Mouse (Mus musculus): ENCODE measurements around the gene Tigit. TPM values are rescaled to one million over a fixed set of nuclear protein-coding genes. Genes with fewer than 3 reads are reported as not detected.

Gene Tigit
- total RNA-seq (2017), result not detected in 2 replicates

- peak; percentile 29; the same call in 1 of the 2 replicates for ATAC-seq (ENCODE audit: extremely low read depth, insufficient number of reproducible peaks, low FRiP score, poor library complexity, severe bottlenecking)
Measured at GRCm38 (mm10) chr16:43663978-43664579, at the start of gene Tigit. TSS of gene Tigit (minus strand) at chr16:43664146.

- no peak for ATAC-seq (ENCODE audit: extremely low read depth, insufficient number of reproducible peaks, low FRiP score, poor library complexity, severe bottlenecking)
Measured at GRCm38 (mm10) chr16:43711361-43711760, 47.4 kb upstream of the Tigit start.

GRCm38 (mm10) chr16:43710651-43711050, 46.7 kb upstream of the Tigit start:
- ATAC-seq (ENCODE audit: extremely low read depth, insufficient number of reproducible peaks, low FRiP score, poor library complexity, severe bottlenecking), result no peak

- no peak for ATAC-seq (ENCODE audit: extremely low read depth, insufficient number of reproducible peaks, low FRiP score, poor library complexity, severe bottlenecking)
Measured at GRCm38 (mm10) chr16:43710134-43710475, 46.2 kb upstream of the Tigit start.

GRCm38 (mm10) chr16:43709432-43710133, 45.6 kb upstream of the Tigit start:
- peak; percentile 82 for ATAC-seq (ENCODE audit: extremely low read depth, insufficient number of reproducible peaks, low FRiP score, poor library complexity, severe bottlenecking)

GRCm38 (mm10) chr16:43709062-43709413, 45.1 kb upstream of the Tigit start:
- ATAC-seq (ENCODE audit: extremely low read depth, insufficient number of reproducible peaks, low FRiP score, poor library complexity, severe bottlenecking), result no peak

GRCm38 (mm10) chr16:43708335-43709061, 44.6 kb upstream of the Tigit start:
- ATAC-seq (ENCODE audit: extremely low read depth, insufficient number of reproducible peaks, low FRiP score, poor library complexity, severe bottlenecking), result no peak

- ATAC-seq (ENCODE audit: extremely low read depth, insufficient number of reproducible peaks, low FRiP score, poor library complexity, severe bottlenecking), result no peak
Measured at GRCm38 (mm10) chr16:43701765-43702504, 38.0 kb upstream of the Tigit start.

GRCm38 (mm10) chr16:43700575-43700974, 36.6 kb upstream of the Tigit start:
- no peak for ATAC-seq (ENCODE audit: extremely low read depth, insufficient number of reproducible peaks, low FRiP score, poor library complexity, severe bottlenecking)

- ATAC-seq (ENCODE audit: extremely low read depth, insufficient number of reproducible peaks, low FRiP score, poor library complexity, severe bottlenecking), result peak; percentile 95
Measured at GRCm38 (mm10) chr16:43698735-43699649, 35.0 kb upstream of the Tigit start.

GRCm38 (mm10) chr16:43697772-43698171, 33.8 kb upstream of the Tigit start:
- ATAC-seq (ENCODE audit: extremely low read depth, insufficient number of reproducible peaks, low FRiP score, poor library complexity, severe bottlenecking), result no peak

- ATAC-seq (ENCODE audit: extremely low read depth, insufficient number of reproducible peaks, low FRiP score, poor library complexity, severe bottlenecking), result no peak
Measured at GRCm38 (mm10) chr16:43695852-43696251, 31.9 kb upstream of the Tigit start.

GRCm38 (mm10) chr16:43694104-43694503, 30.2 kb upstream of the Tigit start:
- no peak for ATAC-seq (ENCODE audit: extremely low read depth, insufficient number of reproducible peaks, low FRiP score, poor library complexity, severe bottlenecking)

GRCm38 (mm10) chr16:43692611-43693010, 28.7 kb upstream of the Tigit start:
- ATAC-seq (ENCODE audit: extremely low read depth, insufficient number of reproducible peaks, low FRiP score, poor library complexity, severe bottlenecking), result no peak

- no peak for ATAC-seq (ENCODE audit: extremely low read depth, insufficient number of reproducible peaks, low FRiP score, poor library complexity, severe bottlenecking)
Measured at GRCm38 (mm10) chr16:43691741-43692140, 27.8 kb upstream of the Tigit start.

GRCm38 (mm10) chr16:43690912-43691311, 27.0 kb upstream of the Tigit start:
- ATAC-seq (ENCODE audit: extremely low read depth, insufficient number of reproducible peaks, low FRiP score, poor library complexity, severe bottlenecking), result no peak

- peak; percentile 42; the same call in 1 of the 2 replicates for ATAC-seq (ENCODE audit: extremely low read depth, insufficient number of reproducible peaks, low FRiP score, poor library complexity, severe bottlenecking)
Measured at GRCm38 (mm10) chr16:43690211-43690690, 26.3 kb upstream of the Tigit start.

- ATAC-seq (ENCODE audit: extremely low read depth, insufficient number of reproducible peaks, low FRiP score, poor library complexity, severe bottlenecking), result no peak
Measured at GRCm38 (mm10) chr16:43687968-43688367, 24.0 kb upstream of the Tigit start.
